7 mouse cellular contexts compared by ENCODE assay signal in genomic region chr19:34583126-34583766, GRCm38 (mm10). TPM values are rescaled to one million over a fixed set of nuclear protein-coding genes. Genes with fewer than 3 reads are reported as not detected.
DNase-seq lines count a peak whose midpoint lies in the region; ATAC-seq and TF ChIP-seq lines count a peak whose summit lies in the region.
"Not testable (repeated sequence)": the region's sequence is repeated elsewhere in the genome, so short reads cannot be mapped to it uniquely, and the experiment has no call there.

Gene Ifit3 (plus strand): TSS chr19:34583531.

- H3K9me3 ChIP-seq in kidney, embryonic 15.5 days (replicated peaks); liver, embryonic 13.5 days (replicated peaks): not testable (repeated sequence)

- not testable (repeated sequence) for DNase-seq in gastrocnemius, adult 2 months; liver, embryonic 13.5 days; spleen, adult 2 months (ENCODE audit: low read depth in 1 of 2, low spot score in 2 of 2)
- DNase-seq in lung, postnatal 36 days: peak; percentile 54

- H3K4me2 ChIP-seq in kidney, embryonic 15.5 days; liver, embryonic 13.5 days: not testable (repeated sequence)

- H3K4me1 ChIP-seq in bone marrow, adult 2 months (ENCODE audit: control insufficient read depth, insufficient read depth, low read length); kidney, embryonic 15.5 days; liver, embryonic 13.5 days (replicated peaks); spleen, adult 2 months (ENCODE audit: control insufficient read depth, insufficient read depth, insufficient read length): not testable (repeated sequence)

- intact Hi-C loops in gastrocnemius, adult 2 months (cut with DNase I): not testable (repeated sequence)

- not testable (repeated sequence) for H3K27me3 ChIP-seq in kidney, embryonic 15.5 days; liver, embryonic 13.5 days; spleen, adult 2 months (ENCODE audit: control insufficient read depth, insufficient read depth, low read length)

- not testable (repeated sequence) for TF ChIP-seq POLR2A in bone marrow, adult 2 months (IDR thresholded peaks at IDR 0.05; ENCODE audit: borderline replicate concordance, control insufficient read depth, low read depth, low read length); spleen, adult 2 months (IDR thresholded peaks at IDR 0.05; ENCODE audit: low read depth, low read length)

- H3K4me3 ChIP-seq in bone marrow, adult 2 months (replicated peaks; ENCODE audit: control insufficient read depth, low read depth, low read length); kidney, embryonic 15.5 days (replicated peaks); liver, embryonic 13.5 days (replicated peaks): not testable (repeated sequence)
- peak within 1 kb of the TSS; percentile 46 for H3K4me3 ChIP-seq in gastrocnemius, adult 2 months
- peak within 1 kb of the TSS; percentile 7 for H3K4me3 ChIP-seq in spleen, adult 2 months (ENCODE audit: extremely low read depth, insufficient read depth, insufficient read length)

- ATAC-seq in hematopoietic stem cell, adult 5-6 weeks (replicated peaks in 1 of 2; ENCODE audit: insufficient read depth in 1 of 2, low FRiP score in 2 of 2, low TSS enrichment in 1 of 2, low read depth in 1 of 2, poor library complexity in 2 of 2, severe bottlenecking in 2 of 2): peak; percentile 85 to 89
- peak; percentile 62; the same call in 1 of the 2 replicates for ATAC-seq in kidney, embryonic 15.5 days (replicated peaks; ENCODE audit: low FRiP score)
- ATAC-seq in liver, embryonic 13.5 days (ENCODE audit: low read depth): 0 out of 2 replicates have a peak, but pooled peaks have one; percentile 48

- TF ChIP-seq CTCF in bone marrow, adult 2 months (IDR thresholded peaks at IDR 0.05; ENCODE audit: control insufficient read depth, insufficient read depth, low read length); gastrocnemius, adult 2 months (IDR thresholded peaks at IDR 0.05); spleen, adult 2 months (IDR thresholded peaks at IDR 0.05; ENCODE audit: extremely low read depth, insufficient read depth, insufficient read length, insufficient replicate concordance): not testable (repeated sequence)

- not testable (repeated sequence) for H3K27ac ChIP-seq in bone marrow, adult 2 months (ENCODE audit: control insufficient read depth, insufficient read depth, low read depth, low read length, poor library complexity); kidney, embryonic 15.5 days; liver, embryonic 13.5 days
- H3K27ac ChIP-seq in gastrocnemius, adult 2 months: peak within 1 kb of the TSS; percentile 69
- peak within 1 kb of the TSS; percentile 57; the same call in 1 of the 2 replicates for H3K27ac ChIP-seq in spleen, adult 2 months (ENCODE audit: insufficient read depth, low read length)

- WGBS in bone marrow, adult 2 months: 0% methylated on average over 2 of the region's 2 CpGs
- WGBS in kidney, embryonic 15.5 days: 42% methylated on average over 2 of the region's 2 CpGs
- 36% methylated on average over 2 of the region's 2 CpGs for WGBS in liver, embryonic 13.5 days (ENCODE audit: insufficient replicate concordance)
- WGBS in spleen, adult 2 months: 2% methylated on average over 2 of the region's 2 CpGs

- H3K36me3 ChIP-seq in kidney, embryonic 15.5 days; liver, embryonic 13.5 days; spleen, adult 2 months (ENCODE audit: control insufficient read depth, insufficient read depth, low read length): not testable (repeated sequence)

- H3K9ac ChIP-seq in kidney, embryonic 15.5 days; liver, embryonic 13.5 days: not testable (repeated sequence)

RNA-seq across cellular contexts. Expression of gene Ifit3, which starts in this region (rescaled TPM):
- 10.9 and 11.4 TPM in 2 replicates for polyA plus RNA-seq in bone marrow, adult 2 months (2011; ENCODE audit: insufficient read depth, insufficient read length, low replicate concordance, missing spikeins)
- total RNA-seq in gastrocnemius, adult 2 months (2021): under 1 TPM; 0.64 to 0.86 TPM
- 5.3 and 14.1 TPM in 2 replicates for total RNA-seq in hematopoietic stem cell, adult 5-6 weeks (2017)
- polyA plus RNA-seq in kidney, embryonic 15.5 days (2015; fragmentation: Nextera tagmentation; extraction: Ambion mirVana): 2.0 TPM in 2 replicates
- 1.7 and 2.0 TPM in 2 replicates for polyA plus RNA-seq in liver, embryonic 13.5 days (2015; fragmentation: Nextera tagmentation; extraction: Ambion mirVana)
- polyA plus RNA-seq in spleen, adult 2 months (2012; rRNA removed): 2.8 and 3.3 TPM in 2 replicates
